Mouse (Mus musculus) c-Kit-positive CD71-positive TER-119-negative erythroid progenitor cells, embryonic 14.5 days (primary cell): ENCODE measurements around the gene Mapkapk2.

Source experiments
- DNase-seq: peaks from one replicate; pipeline ENCODE4 v3.0.0-alpha.2; 2013; ENCODE audit warnings: low read depth

Mapkapk2 gene

GRCm38 (mm10) chr1:131080686-131081085 lies 16.9 kb downstream of the Mapkapk2 start:
- DNase-seq: no peak

DNA sequence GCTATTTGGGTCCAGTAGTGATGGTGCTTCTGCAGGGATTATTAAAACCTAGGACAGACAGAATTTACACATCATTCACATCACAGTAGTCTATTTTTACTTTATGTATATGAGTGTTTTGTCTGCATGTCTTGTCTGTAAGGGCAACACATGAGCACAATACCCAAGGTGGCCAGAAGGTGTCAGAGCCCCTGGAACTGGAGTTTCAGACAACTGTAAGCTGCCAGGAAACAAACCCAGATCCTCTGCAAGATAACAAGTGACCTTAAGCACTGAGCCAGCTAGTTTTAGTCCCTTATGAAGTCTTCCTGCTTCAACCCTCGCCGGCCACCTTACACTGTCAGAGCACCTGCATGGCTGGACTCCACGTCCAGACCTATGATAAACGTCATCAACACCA lies 17.9 kb downstream of the Mapkapk2 start:
- no peak for DNase-seq

DNA sequence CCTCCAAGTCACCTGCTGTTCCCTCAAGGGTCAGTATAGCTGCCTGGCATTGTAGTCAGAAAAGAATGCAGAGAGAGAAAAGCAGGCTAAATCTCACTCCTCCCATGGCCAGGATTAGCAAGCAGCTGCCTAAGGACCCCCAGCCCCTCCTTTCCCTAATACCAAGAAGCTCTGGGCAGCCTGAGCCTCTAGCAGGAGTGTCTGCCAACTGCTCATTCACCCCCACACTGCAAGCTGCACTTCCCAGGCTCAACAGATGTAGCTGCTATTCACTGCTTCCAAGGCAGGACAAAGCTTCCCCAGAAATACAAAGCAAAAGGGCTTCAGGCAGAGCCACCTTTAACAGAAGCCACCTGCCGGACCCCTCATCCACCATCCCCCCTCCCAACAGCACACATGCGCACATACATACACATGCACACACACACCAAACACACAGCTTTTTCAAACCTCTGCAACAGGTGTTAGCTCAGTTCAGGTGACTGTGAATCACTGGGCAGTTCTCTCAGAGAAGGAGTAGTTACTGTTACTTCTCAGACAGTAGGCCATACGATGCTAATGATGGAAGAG lies 18.8 kb downstream of the Mapkapk2 start:
- DNase-seq: no peak

- DNase-seq: no peak
Observed at GRCm38 (mm10) chr1:131075098-131075791, 22.4 kb downstream of the Mapkapk2 start.

DNA sequence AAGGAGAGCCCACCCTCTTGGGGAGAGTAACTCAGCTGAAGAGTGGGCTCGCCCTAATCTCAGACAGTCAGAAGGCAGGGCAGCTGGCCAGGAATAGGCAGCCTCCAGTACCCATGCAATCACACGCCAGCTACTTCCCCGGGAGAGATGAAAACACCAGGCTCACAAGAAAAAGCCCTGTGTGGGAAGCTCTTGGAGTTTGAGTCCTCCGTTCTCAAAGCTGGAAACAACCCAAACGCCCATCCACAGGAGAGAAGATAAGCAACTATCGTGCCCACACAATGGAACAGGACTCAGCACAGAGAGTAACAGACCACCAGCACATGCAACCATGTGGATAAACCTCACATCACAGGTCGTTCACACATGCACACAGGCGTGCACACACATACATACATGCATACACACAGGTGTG lies 23.1 kb downstream of the Mapkapk2 start:
- DNase-seq: no peak

DNA sequence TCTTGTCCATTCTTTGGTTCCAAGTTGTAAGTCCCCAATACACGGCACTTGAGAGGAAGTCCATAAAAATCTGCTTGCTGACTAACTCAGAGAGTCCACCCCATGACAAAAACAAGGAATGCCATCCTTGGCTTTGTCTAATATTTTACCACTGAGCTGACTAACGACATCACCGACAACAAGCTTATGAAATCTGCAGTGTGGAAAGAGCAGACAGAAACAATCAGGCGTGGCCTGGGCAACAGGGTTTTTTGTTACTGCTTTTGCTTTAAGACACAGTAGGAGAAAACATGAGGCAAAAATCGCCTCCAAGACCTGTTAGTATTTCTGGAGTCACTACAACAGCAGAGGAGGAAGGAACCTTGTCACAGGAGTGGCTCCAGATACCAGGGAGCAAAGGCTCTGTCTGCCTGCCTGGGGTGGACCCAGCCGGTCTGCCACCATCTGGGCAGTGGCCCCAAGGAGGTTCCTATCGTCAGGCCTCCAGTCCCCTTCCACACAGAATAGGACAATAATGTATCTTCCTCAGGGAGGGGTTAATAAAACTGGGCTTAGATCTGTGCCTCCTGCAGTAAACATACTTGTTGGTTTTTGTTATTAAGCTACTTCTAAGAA lies 25.1 kb downstream of the Mapkapk2 start:
- no peak for DNase-seq

DNA sequence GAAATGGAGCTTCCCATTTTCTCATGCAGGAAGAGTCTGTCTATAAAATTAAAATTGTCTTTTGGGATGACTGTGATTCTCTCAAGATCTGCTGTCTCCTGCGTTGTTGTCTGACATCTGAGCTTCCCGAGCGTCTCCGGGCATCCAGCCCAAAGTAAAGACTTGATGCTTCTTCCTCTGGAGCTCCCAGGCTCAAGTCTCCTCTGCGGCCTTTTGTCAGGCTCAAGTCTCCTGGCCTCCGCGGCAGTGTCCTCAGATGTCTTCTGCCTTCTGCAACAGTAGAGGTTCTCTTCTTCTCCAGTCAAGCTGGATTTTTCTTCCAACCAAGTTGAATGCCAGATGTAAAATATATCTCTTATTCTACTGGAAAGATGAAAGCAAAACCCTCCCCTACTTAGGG lies 28.6 kb downstream of the Mapkapk2 start:
- DNase-seq: no peak

DNA sequence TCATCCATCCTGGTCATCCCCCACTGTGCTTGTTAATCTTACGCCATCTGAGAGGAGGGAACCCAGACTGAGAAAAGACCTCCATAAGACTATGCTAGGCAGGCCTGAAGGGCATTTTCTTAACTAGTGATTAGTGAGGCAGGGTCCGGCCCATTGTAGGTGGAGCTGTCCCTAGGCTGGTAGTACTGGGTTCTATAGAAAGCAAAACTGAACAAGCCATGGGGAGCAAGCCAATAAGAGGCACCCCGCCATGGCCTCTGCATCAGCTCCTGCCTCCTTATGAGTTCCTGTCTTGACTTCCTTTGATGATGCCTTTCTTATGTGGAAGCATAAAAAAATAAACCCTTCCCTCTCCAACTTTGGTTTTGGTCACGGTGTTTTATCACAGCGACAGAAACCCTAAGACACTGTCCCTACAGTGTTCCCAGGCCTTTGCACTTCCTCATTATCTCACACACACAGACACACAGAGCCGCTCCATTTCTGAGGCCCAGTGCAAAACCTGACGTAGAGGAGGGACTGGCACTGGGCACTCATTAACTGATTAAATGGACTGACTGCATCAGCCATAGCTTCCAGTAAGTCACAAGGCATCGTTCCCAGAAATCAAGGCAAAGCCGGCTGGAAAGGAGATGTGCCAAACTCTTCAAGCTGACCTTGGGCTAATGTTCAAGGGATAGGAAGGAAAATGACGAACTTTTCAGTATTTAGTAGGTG lies 29.5 kb downstream of the Mapkapk2 start:
- DNase-seq: peak; percentile 61

- no peak for DNase-seq
Observed at GRCm38 (mm10) chr1:131064202-131064601, 33.4 kb downstream of the Mapkapk2 start.

DNA sequence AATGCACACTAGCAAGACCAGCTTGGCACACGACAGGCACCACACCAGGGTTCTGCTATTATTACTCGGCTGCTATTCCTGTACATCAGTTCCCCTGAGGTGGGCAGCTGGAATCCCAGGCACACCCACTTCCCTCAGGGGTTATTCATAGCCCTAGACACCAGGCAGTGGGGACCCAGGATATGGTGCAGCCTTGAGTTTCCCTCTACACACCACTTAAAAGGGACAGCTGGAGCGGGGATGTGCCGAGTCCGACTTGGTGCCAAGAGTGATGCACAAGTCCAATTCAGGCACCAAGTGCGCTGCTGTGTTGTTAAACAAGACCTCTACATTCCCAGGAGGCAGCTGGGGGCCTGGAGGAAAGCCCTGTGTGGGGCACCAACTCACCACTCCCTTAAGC lies 34.8 kb downstream of the Mapkapk2 start:
- DNase-seq: no peak

- no peak for DNase-seq
Observed at GRCm38 (mm10) chr1:131061740-131062254, 35.8 kb downstream of the Mapkapk2 start.

- no peak for DNase-seq
Observed at GRCm38 (mm10) chr1:131060290-131061253, 37.1 kb downstream of the Mapkapk2 start.

DNA sequence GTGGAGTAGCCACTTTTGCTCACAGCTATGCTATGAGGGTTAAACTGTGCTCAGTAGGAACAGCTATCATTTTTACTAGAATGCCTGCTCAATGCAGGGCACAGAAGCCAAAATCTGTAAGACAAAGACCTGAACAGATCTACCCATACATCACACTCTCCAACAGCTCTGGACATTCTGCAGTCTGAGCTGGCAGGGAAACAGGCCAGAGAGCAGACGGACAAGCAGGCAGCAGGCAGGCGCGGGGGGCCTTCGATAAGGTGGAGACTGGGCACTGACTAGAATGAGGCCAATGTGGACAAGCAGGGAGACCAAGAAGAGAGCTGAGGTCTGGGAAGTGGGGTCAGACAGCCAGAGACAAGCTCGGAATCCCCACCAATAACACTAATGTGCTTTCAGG lies 37.8 kb downstream of the Mapkapk2 start:
- DNase-seq: no peak

- DNase-seq: no peak
Observed at GRCm38 (mm10) chr1:131059411-131059810, 38.2 kb downstream of the Mapkapk2 start.

DNA sequence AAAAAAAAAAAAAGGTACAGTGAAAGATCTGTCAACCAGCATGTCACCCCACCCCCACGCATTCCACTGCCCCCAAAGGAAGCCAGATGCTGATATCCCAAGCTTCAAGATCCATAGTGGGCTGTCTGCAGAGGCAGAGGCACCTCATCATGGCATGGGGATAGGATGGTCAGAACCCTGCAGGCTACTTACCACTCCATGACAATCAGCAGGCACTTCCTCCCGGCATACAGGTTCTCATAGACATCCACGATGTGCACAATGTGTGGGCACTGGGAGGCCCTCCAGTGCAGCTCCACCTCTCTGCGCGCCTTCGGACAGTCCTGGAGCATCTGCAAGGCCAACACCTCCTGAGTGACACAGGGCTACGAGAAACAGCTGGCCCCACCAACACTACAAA lies 39.2 kb downstream of the Mapkapk2 start:
- DNase-seq: no peak

DNA sequence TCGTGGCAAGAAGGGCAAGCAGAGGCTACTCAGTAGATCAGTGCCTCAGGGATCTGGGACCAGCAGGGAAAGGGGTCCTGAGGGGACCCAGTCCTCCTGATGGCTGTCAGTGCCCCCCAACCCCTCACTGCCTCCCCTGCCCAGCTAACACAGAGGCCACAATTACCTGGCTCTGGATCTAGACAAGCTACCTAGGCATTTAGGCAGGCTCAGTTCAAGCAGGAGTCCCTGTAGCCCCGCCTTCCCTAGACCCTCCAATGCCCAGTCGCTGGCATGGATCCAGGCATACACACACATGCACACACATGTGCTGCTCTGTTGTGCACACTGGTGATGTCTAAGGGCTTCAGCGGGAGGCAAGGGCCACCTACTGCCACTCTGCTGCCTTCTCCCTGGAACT lies 43.4 kb downstream of the Mapkapk2 start:
- no peak for DNase-seq

DNA sequence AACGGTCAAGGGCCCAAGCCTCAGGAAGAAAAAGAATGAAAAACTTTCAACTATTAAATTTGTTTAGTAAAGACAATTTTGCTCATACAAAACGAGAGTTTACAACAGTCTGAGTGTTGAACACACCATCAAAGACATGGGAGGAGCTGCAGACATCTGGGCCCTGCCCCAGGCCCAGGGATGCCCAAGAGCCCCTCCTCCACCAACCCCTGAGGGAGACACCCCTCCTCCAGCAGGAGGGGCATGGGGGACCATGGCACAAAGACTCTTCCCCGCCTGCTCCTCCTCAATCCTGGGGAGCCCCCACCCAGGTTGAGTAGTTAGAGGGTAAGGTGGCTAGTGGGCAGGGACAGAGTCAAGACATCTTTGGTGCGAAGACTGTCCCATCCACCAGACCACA lies 44.0 kb downstream of the Mapkapk2 start:
- no peak for DNase-seq

DNA sequence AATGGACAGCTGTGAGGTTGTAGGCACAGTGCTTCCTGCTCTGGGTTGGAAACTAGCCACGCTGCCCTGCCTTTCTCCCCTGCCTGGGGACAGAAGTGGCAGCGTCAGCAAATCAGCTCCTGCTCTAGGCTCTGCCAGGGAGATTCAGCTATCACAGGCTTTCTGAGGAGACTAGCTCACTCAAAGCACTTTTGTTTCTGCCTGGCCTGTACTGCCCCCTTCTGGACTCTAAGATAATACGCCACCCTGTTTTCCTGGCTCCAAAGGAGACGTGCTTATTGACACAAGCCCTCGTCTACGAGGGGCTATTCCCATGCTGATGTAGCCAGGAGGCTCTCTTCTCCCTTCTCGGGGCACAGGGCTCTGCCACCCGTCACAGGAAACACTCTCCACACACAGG lies 44.4 kb downstream of the Mapkapk2 start:
- peak; percentile 70 for DNase-seq

DNA sequence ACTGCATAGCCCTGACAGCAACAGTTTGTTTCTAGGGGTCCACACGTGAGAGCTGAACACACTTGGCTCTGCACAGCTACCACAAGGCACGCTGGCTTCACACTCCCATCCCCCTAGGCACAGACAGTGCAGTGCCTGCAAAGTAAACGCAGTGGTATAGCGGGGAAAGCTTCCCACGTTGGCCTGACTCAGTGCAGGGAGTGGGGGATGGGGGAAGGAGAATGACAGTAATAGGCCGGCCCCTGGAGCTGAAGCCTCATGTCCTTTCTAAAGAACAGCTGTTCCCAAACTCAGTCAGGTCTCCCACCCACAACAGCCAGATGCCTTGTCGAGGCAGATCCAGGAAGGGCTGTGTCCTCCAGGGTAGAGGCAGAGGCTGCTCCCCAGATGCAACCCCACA lies 46.6 kb downstream of the Mapkapk2 start:
- DNase-seq: no peak

GRCm38 (mm10) chr1:131050617-131051016 lies 47.0 kb downstream of the Mapkapk2 start:
- no peak for DNase-seq

- DNase-seq: no peak
Observed at GRCm38 (mm10) chr1:131050011-131050410, 47.6 kb downstream of the Mapkapk2 start.
